Mouse (Mus musculus) stomach, embryonic 15.5 days (tissue): Measurements from ENCODE around the gene Fam78a. TPM values are rescaled to one million over a fixed set of nuclear protein-coding genes. Genes with fewer than 3 reads are reported as not detected.

Experiments used
- ATAC-seq: fragments of 200-750 bp; cut with Nextera tagmentation; 2 replicates; pipeline ENCODE4 v1.8.0; 2017; ENCODE audit warnings: low read depth, moderate number of reproducible peaks, moderate TSS enrichment; ENCODE audit not compliant: insufficient read depth, low FRiP score
- H3K27ac ChIP-seq: fragments of 300-500 bp; sonication (generic); 2 replicates; pipeline ENCODE4 v1.5.1; 2015; ENCODE audit warnings: mild to moderate bottlenecking, inconsistent platforms
- H3K27me3 ChIP-seq: fragments of 300-500 bp; sonication (generic); replicated peaks from 2 replicates; pipeline ENCODE4 v1.6.1; 2015; ENCODE audit warnings: inconsistent platforms
- H3K36me3 ChIP-seq: fragments of 300-500 bp; sonication (generic); 2 replicates; pipeline ENCODE4 v1.6.1; 2015; ENCODE audit warnings: inconsistent platforms
- H3K4me1 ChIP-seq: fragments of 300-500 bp; sonication (generic); 2 replicates; pipeline ENCODE4 v1.6.1; 2015; ENCODE audit warnings: inconsistent platforms
- H3K4me2 ChIP-seq: fragments of 300-500 bp; sonication (generic); 2 replicates; pipeline ENCODE4 v1.6.1; 2015; ENCODE audit warnings: mild to moderate bottlenecking, inconsistent platforms
- H3K4me3 ChIP-seq: fragments of 300-500 bp; sonication (generic); replicated peaks from 2 replicates; pipeline ENCODE4 v1.5.1; 2015; ENCODE audit warnings: inconsistent platforms
- H3K9ac ChIP-seq: fragments of 300-500 bp; sonication (generic); 2 replicates; pipeline ENCODE4 v1.6.1; 2015; ENCODE audit warnings: inconsistent platforms
- H3K9me3 ChIP-seq: fragments of 300-500 bp; sonication (generic); 2 replicates; pipeline ENCODE4 v1.6.1; 2016; ENCODE audit warnings: inconsistent platforms
- WGBS: fragments of 180-500 bp; shearing (Covaris S2); methylation state at CpG from one replicate; pipeline ENCODE4 v1.1.7; 2015; 5-methylcytosine and 5-hydroxymethylcytosine counted together
- polyA plus RNA-seq: library from polyadenylated mRNA; unstranded; fragments of >200 nt; fragmentation: Nextera tagmentation; extraction: Ambion mirVana; gene quantifications from 2 replicates; pipeline ENCODE4 v1.2.1, GENCODE M21; 2015

Gene Fam78a
- polyA plus RNA-seq, 1 experiment from 2014 or later: 2.2 TPM

DNA sequence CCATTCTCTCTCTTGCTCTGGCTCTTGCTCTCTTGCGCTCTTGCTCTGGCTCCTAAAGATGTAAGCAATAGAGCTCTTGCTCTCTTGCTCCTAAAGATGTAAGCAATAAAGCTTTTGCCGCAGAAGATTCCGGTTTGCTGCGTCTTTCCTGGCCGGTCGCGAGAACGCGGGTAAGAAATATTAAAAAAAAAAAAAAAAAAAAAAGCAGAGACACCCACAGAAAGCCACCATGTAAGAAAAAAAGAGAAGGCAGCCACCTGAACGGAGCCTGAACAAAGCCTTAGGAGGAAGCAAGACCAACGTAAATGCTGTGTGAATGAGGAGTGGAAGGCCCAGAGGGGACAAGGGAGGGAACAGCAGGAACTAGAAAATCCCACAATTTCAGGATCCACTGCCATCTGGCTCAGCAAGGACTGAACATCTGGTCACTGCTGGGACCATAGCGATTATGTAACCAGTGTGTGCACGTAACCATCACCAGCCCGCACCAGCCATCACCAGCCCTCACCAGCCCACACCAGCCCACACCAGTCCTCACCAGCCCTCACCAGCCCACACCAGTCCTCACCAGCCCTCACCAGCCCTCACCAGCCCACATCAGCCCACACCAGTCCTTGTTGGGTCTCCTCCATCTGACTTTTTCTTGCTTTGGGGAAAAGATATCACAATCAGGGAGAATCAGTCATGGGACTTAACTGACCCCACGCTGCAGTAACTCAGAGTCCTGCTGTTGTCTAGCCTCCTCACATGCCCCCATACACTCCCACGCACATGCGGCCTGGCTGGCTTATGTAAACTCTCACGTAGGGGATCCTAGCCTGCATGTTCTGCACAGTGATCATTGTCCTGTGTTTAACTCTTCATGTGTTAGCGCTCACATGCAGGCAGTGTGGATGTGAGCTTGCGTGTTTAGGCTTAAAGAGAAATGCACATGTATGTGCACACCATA is 35.4 kb upstream of the Fam78a start:
- Histone ChIP-seq H3K4me3 (no peak overlapping the region), H3K36me3 (no peaks in the 10 kb centered on the region), H3K9ac (no peak overlapping the region), H3K9me3 (no peaks in the 10 kb centered on the region), H3K27ac (no peak overlapping the region), H3K4me1 (no peaks in the 10 kb centered on the region), H3K4me2 (no peak overlapping the region), H3K27me3 (no peaks in the 10 kb centered on the region)
- no peak; the same call in 1 of the 2 replicates for ATAC-seq
- 87% methylated on average over 20 of the region's 20 CpGs for WGBS

DNA sequence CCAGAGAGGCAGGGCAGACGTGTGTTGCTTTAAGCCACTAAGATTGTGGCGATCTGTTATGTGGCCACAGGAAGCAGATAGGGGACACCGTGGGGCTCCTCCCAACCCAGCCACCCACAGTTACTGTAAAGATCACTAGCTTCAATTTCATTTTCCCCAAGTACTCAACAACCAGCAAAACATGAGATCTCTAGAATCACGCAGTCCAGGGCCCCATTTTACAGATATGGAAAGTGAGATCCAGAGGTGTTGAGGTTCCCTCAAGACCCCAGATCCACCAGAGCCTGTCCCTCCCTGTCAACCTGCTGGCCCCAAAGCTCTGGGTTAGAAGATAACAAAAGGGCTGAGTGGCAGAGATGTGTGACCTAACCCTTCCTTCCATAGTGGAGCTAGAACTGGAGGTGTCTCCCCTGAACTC is 31.2 kb upstream of the Fam78a start:
- peak; percentile 78; the same call in 1 of the 2 replicates for ATAC-seq
- H3K27me3 ChIP-seq: no peaks in the 10 kb centered on the region
- no peaks in the 10 kb centered on the region for H3K36me3 ChIP-seq
- no peaks in the 10 kb centered on the region for H3K4me1 ChIP-seq
- WGBS: 90% methylated on average over 4 of the region's 4 CpGs
- H3K4me2 ChIP-seq: no peak overlapping the region
- no peak overlapping the region for H3K9ac ChIP-seq
- no peak overlapping the region for H3K4me3 ChIP-seq
- H3K27ac ChIP-seq: no peak overlapping the region
- no peaks in the 10 kb centered on the region for H3K9me3 ChIP-seq

DNA sequence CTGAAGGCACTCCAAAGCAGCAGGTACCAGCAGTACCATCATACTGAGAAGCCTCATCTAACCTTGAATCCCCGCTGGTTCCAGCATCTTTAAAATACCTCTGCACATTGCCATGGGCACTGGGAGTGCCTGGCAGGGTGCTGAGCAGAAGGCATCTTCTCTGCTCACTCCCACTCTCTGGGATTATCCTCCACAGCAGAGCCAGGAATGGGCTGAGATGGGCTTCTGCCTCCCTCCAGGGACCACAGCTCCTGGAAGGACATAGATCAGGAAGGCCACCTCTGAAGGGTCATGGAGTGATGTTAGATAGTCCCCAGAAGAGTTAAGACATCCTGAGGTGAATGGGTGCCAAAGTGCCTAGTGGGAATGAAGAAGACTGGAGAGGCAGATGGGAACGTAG is 27.9 kb upstream of the Fam78a start:
- Histone ChIP-seq H3K27ac (no peak overlapping the region), H3K4me2 (no peak overlapping the region), H3K36me3 (0 out of 2 replicates have a peak, but pooled peaks cover 2% of the 10 kb centered on the region), H3K27me3 (no peaks in the 10 kb centered on the region), H3K9ac (no peak overlapping the region), H3K4me3 (no peak overlapping the region), H3K4me1 (no peaks in the 10 kb centered on the region), H3K9me3 (no peaks in the 10 kb centered on the region)
- ATAC-seq: no peak
- 66% methylated on average over 2 of the region's 2 CpGs for WGBS

GRCm38 (mm10) chr2:32111268-32111667 is 26.6 kb upstream of the Fam78a start:
- H3K36me3 ChIP-seq: 0 out of 2 replicates have a peak, but pooled peaks cover 2% of the 10 kb centered on the region
- no peak overlapping the region for H3K4me2 ChIP-seq
- H3K9me3 ChIP-seq: no peaks in the 10 kb centered on the region
- H3K27ac ChIP-seq: no peak overlapping the region
- no peak for ATAC-seq
- H3K27me3 ChIP-seq: no peaks in the 10 kb centered on the region
- no peak overlapping the region for H3K9ac ChIP-seq
- WGBS: 100% methylated on average over 1 of the region's 1 CpGs
- no peaks in the 10 kb centered on the region for H3K4me1 ChIP-seq
- H3K4me3 ChIP-seq: no peak overlapping the region

DNA sequence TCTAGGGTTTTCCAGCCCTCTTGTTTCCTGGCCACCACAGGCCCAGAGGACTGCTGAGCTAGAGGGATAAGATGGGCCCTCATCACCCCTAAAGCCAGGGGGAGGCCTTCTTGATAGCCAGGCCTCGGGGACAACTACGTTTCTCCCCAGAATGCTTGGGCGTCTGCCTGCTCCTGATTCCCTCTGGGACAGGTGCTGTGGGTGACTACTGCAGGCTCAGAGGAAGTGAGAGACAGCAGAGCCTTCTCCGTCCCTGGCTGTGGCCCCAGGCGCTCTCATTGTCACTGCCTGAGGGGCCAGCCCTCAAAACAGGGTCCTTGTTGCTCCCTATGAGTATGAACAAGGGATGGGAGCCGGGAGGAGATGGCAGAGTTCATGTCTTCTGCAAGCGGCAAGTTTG is 21.3 kb upstream of the Fam78a start:
- Histone ChIP-seq H3K27me3 (no peaks in the 10 kb centered on the region), H3K4me3 (no peak overlapping the region), H3K9ac (no peak overlapping the region), H3K27ac (no peak overlapping the region), H3K36me3 (0 out of 2 replicates have a peak, but pooled peaks cover 2% of the 10 kb centered on the region), H3K4me2 (no peak overlapping the region), H3K9me3 (no peaks in the 10 kb centered on the region), H3K4me1 (no peaks in the 10 kb centered on the region)
- ATAC-seq: no peak
- 83% methylated on average over 7 of the region's 7 CpGs for WGBS

- Histone ChIP-seq H3K27ac (no peak overlapping the region), H3K9ac (no peak overlapping the region), H3K9me3 (no peaks in the 10 kb centered on the region), H3K36me3 (0 out of 2 replicates have a peak, but pooled peaks cover 2% of the 10 kb centered on the region), H3K4me1 (no peaks in the 10 kb centered on the region), H3K4me2 (no peak overlapping the region), H3K27me3 (no peaks in the 10 kb centered on the region), H3K4me3 (no peak overlapping the region)
- no peak for ATAC-seq
- 82% methylated on average over 16 of the region's 16 CpGs for WGBS
These were observed 20.7 kb upstream of the Fam78a start for GRCm38 (mm10) chr2:32105117-32105913.

DNA sequence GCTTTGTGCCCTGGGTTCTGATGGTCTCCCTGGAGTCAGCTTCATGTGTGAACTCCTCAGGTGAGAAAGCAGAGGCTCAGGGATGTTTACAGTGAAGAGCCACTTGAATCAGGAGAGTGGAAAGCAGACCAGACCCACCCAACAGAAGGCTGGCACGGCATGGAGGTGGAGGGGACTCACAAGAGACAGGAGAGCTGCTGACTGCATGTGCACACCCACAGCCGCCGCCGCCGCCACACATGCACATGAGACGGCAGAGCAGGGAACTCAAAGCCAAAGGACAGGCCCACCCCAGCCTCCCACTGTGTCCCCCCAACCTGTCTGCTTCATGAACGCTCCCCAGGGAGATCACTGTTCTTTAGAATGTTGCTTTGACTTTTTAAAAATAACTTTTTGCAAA is 19.5 kb upstream of the Fam78a start:
- Histone ChIP-seq H3K27me3 (no peaks in the 10 kb centered on the region), H3K27ac (no peak overlapping the region), H3K9me3 (no peaks in the 10 kb centered on the region), H3K4me2 (no peak overlapping the region), H3K4me1 (no peaks in the 10 kb centered on the region), H3K36me3 (0 out of 2 replicates have a peak, but pooled peaks cover 2% of the 10 kb centered on the region), H3K4me3 (no peak overlapping the region), H3K9ac (no peak overlapping the region)
- ATAC-seq: no peak
- WGBS: 86% methylated on average over 7 of the region's 7 CpGs

- 74% methylated on average over 7 of the region's 7 CpGs for WGBS
- 0 out of 2 replicates have a peak, but pooled peaks cover 2% of the 10 kb centered on the region for H3K36me3 ChIP-seq
- no peak overlapping the region for H3K9ac ChIP-seq
- H3K27ac ChIP-seq: no peak overlapping the region
- ATAC-seq: no peak
- no peak overlapping the region for H3K4me3 ChIP-seq
- no peaks in the 10 kb centered on the region for H3K27me3 ChIP-seq
- H3K4me1 ChIP-seq: no peaks in the 10 kb centered on the region
- H3K9me3 ChIP-seq: no peaks in the 10 kb centered on the region
- H3K4me2 ChIP-seq: no peak overlapping the region
These were observed 18.9 kb upstream of the Fam78a start for GRCm38 (mm10) chr2:32103557-32103956.

- no peak overlapping the region for H3K4me2 ChIP-seq
- 53% methylated on average over 5 of the region's 5 CpGs for WGBS
- no peaks in the 10 kb centered on the region for H3K9me3 ChIP-seq
- no peaks in the 10 kb centered on the region for H3K4me1 ChIP-seq
- no peaks in the 10 kb centered on the region for H3K27me3 ChIP-seq
- H3K27ac ChIP-seq: no peak overlapping the region
- no peak overlapping the region for H3K9ac ChIP-seq
- no peak overlapping the region for H3K4me3 ChIP-seq
- no peak for ATAC-seq
- H3K36me3 ChIP-seq: no peaks in the 10 kb centered on the region
These were observed 18.3 kb upstream of the Fam78a start for GRCm38 (mm10) chr2:32102944-32103343.

DNA sequence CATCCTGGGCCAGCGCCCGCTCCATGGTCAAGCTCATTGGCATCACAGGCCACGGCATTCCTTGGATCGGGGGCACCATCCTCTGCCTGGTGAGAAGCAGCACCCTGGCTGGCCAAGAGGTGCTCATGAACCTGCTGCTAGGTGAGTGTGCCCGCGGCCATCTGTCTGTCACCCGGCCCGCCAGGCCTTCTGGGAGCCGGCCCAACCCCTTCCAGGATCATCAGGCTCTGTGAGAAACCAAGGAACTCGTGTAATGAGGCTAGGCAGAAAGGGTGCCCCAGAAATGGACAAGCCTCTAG is 11.4 kb upstream of the Fam78a start:
- ATAC-seq: no peak

DNA sequence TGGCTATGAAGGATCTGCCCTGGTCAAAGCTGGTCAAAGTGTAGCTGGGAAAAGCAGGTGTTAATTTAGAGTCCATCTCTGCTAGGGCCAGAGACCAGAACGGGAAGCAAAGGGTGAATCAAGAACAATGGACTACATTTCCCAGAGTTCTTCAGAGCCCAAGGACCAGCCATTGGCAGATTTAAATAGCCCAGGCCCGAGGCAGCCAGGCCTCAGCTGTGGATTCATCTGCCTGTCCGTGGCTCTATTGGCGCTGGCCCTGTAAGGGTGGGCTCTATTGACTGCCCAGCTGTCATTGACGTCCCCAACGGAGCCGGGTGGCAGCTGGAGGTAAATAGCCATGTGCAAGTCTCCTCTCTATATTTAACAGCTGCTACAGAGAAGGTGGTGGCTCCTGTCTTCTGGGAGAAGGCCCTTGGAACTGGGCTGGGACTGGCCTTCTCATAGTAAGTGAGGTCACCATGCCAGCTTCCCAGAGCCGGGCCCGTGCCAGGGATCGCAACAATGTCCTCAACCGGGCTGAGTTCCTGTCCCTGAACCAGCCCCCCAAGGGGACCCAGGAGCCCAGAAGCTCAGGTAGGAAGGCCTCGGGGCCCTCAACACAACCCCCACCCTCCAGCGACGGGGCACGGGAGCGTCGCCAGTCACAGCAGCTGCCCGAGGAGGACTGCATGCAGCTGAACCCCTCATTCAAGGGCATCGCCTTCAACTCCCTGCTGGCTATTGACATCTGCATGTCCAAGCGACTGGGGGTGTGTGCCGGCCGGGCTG is 10.9 kb upstream of the Fam78a start, which contains the start of gene Plpp7:
Plpp7 (plus strand) TSS at position 178 of the 771 bp plus-strand sequence.
- H3K27me3 ChIP-seq: no peaks in the 10 kb centered on the region
- peak within 1 kb of the TSS; percentile 46 for H3K4me2 ChIP-seq
- ATAC-seq: peak; percentile 67; the same call in 1 of the 2 replicates
- H3K36me3 ChIP-seq: no peaks in the 10 kb centered on the region
- H3K27ac ChIP-seq: no peak within 1 kb of the TSS
- no peaks in the 10 kb centered on the region for H3K9me3 ChIP-seq
- WGBS: 53% methylated on average over 22 of the region's 22 CpGs
- 0 out of 2 replicates have a peak within 1 kb of the TSS, but pooled peaks have one; percentile 16 for H3K9ac ChIP-seq
- peak within 1 kb of the TSS; percentile 34 for H3K4me3 ChIP-seq
- H3K4me1 ChIP-seq: peaks cover 5% of the 10 kb centered on the region; the same call in 1 of the 2 replicates

More for the DNA sequence above, 11.4 kb upstream of the Fam78a start:
- peaks cover 5% of the 10 kb centered on the region; the same call in 1 of the 2 replicates for H3K4me1 ChIP-seq
- no peaks in the 10 kb centered on the region for H3K27me3 ChIP-seq
- H3K36me3 ChIP-seq: no peaks in the 10 kb centered on the region
- peak overlapping the region; percentile 34 for H3K4me3 ChIP-seq
- H3K9ac ChIP-seq: 0 out of 2 replicates have a peak overlapping the region, but pooled peaks have one; percentile 16
- peak overlapping the region; percentile 46 for H3K4me2 ChIP-seq
- no peak overlapping the region for H3K27ac ChIP-seq
- WGBS: 79% methylated on average over 10 of the region's 10 CpGs
- H3K9me3 ChIP-seq: no peaks in the 10 kb centered on the region
